Mouse (Mus musculus): ENCODE results near the gene Cage1. TPM values are rescaled to one million over a fixed set of nuclear protein-coding genes. Genes with fewer than 3 reads are reported as not detected.

Gene Cage1
- total RNA-seq, 1 experiment from 2014 or later: 4.9 TPM

DNA sequence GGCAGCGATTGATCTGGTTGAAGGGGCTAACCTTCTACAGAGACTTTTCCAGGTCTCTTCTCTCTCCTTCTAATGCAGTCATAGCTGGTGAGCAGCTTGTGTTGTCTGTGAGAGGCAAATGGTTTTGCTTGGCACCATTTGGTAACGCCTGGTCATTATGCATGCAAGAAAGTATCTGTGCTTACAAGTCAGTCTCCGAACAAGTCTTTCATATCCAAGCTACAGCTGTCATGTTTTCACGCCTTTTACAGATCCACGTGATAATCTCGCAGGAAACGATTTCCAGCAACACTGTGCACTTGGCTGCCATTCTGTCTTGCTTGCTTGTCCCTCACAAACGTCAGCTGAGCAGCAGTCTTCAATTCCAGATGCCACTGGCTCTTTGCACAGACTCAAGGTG lies 66.9 kb downstream of the Cage1 start:
- ATAC-seq (ENCODE audit: extremely low read depth, insufficient number of reproducible peaks, low FRiP score, poor library complexity, severe bottlenecking): no peak

GRCm38 (mm10) chr13:37969337-37969736 lies 67.5 kb downstream of the Cage1 start:
- peak; percentile 74 for ATAC-seq (ENCODE audit: extremely low read depth, insufficient number of reproducible peaks, low FRiP score, poor library complexity, severe bottlenecking)

GRCm38 (mm10) chr13:37967565-37967964 lies 69.3 kb downstream of the Cage1 start:
- no peak for ATAC-seq (ENCODE audit: extremely low read depth, insufficient number of reproducible peaks, low FRiP score, poor library complexity, severe bottlenecking)

GRCm38 (mm10) chr13:37967052-37967437 lies 69.8 kb downstream of the Cage1 start:
- no peak for ATAC-seq (ENCODE audit: extremely low read depth, insufficient number of reproducible peaks, low FRiP score, poor library complexity, severe bottlenecking)

DNA sequence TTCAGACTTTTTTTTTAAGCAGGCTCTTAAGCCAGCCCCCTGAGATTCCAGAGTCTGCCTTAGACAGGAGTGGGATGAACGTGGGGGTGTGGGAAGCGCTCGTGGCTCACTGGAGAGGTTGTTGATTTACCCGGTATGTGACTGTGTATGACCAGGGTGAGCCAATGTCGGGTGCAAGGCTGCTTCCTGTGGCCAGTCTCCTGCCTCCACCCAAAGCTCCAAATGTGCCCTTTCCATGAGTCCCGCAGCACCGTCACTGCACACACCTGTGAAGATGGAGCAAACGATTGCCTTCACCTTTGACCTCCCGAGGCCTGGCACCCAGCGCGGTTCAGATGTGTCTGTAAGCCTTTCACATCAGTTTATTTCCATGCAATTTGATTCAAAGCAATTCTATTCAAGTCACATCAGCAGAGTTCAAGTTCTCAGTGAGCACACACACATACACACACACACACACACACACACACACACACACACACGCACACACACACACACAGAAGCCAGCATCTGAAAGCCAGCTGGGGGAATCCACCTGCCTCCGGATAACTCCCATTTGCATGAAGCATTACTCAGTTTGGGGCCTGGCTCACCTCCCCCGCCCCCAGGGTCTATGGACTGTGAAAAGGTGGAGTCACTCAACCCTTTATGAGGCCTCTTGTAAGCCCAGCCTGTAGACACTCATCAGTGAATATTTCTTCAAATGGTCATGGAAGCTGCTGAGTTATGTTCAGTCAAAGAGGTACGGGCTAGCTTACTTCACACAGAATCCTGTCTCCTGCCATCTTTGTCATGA lies 70.4 kb downstream of the Cage1 start:
- no peak for ATAC-seq (ENCODE audit: extremely low read depth, insufficient number of reproducible peaks, low FRiP score, poor library complexity, severe bottlenecking)

GRCm38 (mm10) chr13:37965126-37965914 lies 71.5 kb downstream of the Cage1 start:
- ATAC-seq (ENCODE audit: extremely low read depth, insufficient number of reproducible peaks, low FRiP score, poor library complexity, severe bottlenecking): no peak

DNA sequence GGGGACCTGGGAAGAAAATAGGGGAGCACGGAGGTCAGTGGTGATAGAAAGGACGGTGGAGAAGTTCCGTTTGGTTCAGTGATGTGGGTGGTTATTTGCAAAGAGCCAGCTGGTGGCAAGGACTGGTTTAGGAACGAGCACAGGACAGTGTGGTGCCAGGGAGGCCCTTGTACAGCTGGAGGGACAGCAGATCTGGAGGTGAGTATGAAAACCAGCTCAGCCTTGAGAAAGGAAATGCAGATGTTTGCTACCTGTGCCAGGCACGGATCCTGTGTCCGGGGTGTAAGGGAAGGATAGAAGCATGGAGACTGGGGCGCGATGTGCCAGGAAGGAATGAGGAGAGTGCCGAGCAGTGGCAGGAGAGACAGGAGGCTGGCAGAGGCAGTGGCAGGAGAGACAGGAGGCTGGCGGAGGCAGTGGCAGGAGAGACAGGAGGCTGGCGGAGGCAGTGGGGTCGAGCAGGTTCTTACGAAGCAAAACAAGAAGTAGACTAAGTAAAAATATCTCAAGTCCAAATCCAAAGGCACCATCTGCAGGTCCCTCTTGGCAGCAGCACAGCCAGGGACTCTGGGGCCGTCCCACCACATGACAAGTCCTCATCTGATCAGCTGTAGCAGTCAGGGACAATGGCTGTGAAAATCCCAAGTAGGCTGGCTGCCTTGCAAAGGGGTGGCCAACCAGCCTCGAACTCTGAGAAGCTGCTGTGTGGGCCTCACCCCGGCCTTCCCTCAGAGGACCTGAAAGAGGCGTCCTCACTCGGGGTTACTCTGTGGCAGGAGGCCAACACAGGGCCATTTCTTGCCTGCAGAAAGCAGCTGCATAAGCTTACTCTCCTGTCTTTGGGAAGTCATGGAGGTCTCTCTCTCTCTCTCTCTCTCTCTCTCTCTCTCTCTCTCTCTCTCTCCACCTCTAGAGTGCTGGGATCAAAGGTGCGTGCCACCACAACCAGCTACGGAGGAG lies 72.5 kb downstream of the Cage1 start:
- no peak for ATAC-seq (ENCODE audit: extremely low read depth, insufficient number of reproducible peaks, low FRiP score, poor library complexity, severe bottlenecking)

GRCm38 (mm10) chr13:37963354-37964007 lies 73.4 kb downstream of the Cage1 start:
- ATAC-seq (ENCODE audit: extremely low read depth, insufficient number of reproducible peaks, low FRiP score, poor library complexity, severe bottlenecking): peak; percentile 47

DNA sequence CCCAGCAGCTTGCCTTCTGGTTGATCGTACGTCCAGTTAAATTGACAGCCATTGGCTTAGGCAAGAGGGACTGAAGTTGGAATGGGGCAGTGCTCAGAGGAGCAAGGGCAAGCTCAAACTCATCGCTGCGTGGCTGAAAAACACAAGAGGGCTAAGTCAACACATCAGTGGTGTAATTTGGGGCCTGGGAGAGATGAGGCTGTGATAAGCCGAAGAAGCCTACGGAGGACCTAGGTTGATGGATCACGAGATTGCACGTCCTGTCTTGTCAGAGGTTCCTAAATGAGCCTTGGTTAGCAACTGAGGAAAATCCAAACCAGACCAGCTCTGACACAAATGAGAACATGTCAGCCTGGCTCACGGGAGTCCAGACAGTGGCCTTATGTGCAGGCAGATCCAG lies 74.3 kb downstream of the Cage1 start:
- no peak for ATAC-seq (ENCODE audit: extremely low read depth, insufficient number of reproducible peaks, low FRiP score, poor library complexity, severe bottlenecking)

GRCm38 (mm10) chr13:37959936-37960335 lies 76.9 kb downstream of the Cage1 start:
- ATAC-seq (ENCODE audit: extremely low read depth, insufficient number of reproducible peaks, low FRiP score, poor library complexity, severe bottlenecking): no peak

DNA sequence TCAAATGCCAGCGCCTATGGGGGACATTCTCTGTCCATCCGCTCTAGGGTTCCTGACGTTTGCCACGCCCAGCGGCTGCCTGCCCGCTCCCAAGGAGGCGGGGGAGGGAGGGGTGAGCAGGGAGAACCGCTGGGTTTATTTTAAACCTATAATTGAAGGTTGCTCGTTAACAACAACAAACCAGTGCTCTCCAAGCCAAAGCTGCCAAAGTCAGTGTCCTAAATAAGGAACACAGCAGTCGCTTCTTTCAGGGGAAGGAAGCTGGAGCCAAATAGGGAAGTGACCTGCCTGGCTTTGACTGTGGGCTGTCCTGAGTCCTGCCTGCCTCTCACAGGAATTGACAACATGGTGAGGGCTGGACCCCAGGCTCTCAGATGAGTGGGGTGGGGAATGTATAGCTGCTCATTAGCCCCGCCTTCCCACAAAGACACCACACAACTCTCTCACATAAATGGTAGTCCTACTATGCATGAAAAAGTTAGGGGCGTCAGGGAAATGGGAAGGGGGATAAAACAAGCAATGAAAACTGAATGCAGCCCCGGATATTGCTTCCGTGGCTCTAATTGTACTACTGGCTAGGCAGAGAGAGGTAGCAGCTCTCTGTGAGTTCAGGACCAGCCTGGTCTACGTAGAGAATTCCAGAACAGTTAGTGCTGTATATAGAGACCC lies 77.5 kb downstream of the Cage1 start:
- peak; percentile 44; the same call in 1 of the 2 replicates for ATAC-seq (ENCODE audit: extremely low read depth, insufficient number of reproducible peaks, low FRiP score, poor library complexity, severe bottlenecking)

DNA sequence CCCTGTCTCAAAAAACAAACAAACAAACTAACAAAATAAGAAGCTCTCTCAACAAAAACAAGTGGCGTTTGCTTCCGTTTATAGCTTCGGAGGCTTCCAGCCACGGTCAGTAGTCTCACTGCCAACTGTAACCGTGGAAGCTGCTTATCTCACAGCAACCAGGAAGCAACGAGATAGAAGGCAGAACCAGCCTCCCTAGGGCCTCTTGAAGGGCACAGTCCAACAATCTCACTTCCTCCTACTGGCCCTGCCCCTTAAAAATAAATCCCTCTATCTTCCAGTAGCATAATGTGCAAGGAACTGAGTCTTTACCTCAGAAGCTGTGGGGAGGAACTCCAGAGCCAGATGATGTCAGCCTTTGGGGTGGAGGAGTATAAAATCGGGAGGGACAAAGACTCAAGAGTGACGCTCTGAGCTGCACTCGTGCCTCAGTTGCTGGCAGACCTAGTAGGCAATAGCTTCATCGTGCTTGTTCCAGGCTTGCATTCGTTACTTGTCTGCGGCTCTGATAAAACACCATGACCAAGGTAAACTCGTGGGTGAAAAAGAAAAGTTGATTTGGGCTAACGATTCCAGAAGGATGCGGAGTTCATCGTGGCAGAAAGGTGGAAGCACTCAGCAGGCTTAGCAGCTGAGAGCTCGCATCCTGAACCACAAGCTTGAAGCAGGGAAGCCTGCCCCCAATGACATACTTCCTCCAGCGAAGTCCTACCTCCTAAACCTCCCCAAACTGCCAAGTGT lies 78.2 kb downstream of the Cage1 start:
- ATAC-seq (ENCODE audit: extremely low read depth, insufficient number of reproducible peaks, low FRiP score, poor library complexity, severe bottlenecking): peak; percentile 46

Other genes with a start within 250 kb of the Cage1 start
- 38.7 and 50.6 TPM in 2 replicates for gene Ssr1, start 42.9 kb downstream of the Cage1 start, total RNA-seq (2017)
- 114 and 138 TPM in 2 replicates for gene Riok1, start 74 bp downstream of the Cage1 start, total RNA-seq (2017)
- 0.23 TPM in 1 of 2 replicates, not detected in the other for gene Dsp, start 114.2 kb upstream of the Cage1 start, total RNA-seq (2017)
- gene Snrnp48, start 167.9 kb upstream of the Cage1 start, total RNA-seq (2017): 149 and 208 TPM in 2 replicates

All from neutrophil, adult 5-6 weeks (primary cell).